Mouse (Mus musculus) intestine, embryonic 15.5 days (tissue): ENCODE results near the gene Syndig1. TPM values are rescaled to one million over a fixed set of nuclear protein-coding genes. Genes with fewer than 3 reads are reported as not detected.

Experiments
- ATAC-seq: fragments of 200-750 bp; cut with Nextera tagmentation; 2 replicates; pipeline ENCODE4 v1.8.0; 2017; ENCODE audit warnings: moderate TSS enrichment, moderate library complexity
- H3K27ac ChIP-seq: fragments of 300-500 bp; sonication (generic); 2 replicates; pipeline ENCODE4 v1.5.1; 2015; ENCODE audit warnings: mild to moderate bottlenecking, inconsistent platforms
- H3K27me3 ChIP-seq: fragments of 300-500 bp; sonication (generic); replicated peaks from 2 replicates; pipeline ENCODE4 v1.6.1; 2015; ENCODE audit warnings: inconsistent platforms
- H3K36me3 ChIP-seq: fragments of 300-500 bp; sonication (generic); 2 replicates; pipeline ENCODE4 v1.6.1; 2015; ENCODE audit warnings: inconsistent platforms
- H3K4me1 ChIP-seq: fragments of 300-500 bp; sonication (generic); replicated peaks from 2 replicates; pipeline ENCODE4 v1.6.1; 2015; ENCODE audit warnings: inconsistent platforms
- H3K4me2 ChIP-seq: fragments of 300-500 bp; sonication (generic); replicated peaks from 2 replicates; pipeline ENCODE4 v1.6.1; 2015; ENCODE audit warnings: mild to moderate bottlenecking, inconsistent platforms
- H3K4me3 ChIP-seq: fragments of 300-500 bp; sonication (generic); replicated peaks from 2 replicates; pipeline ENCODE4 v1.5.1; 2015; ENCODE audit warnings: inconsistent platforms
- H3K9ac ChIP-seq: fragments of 300-500 bp; sonication (generic); 2 replicates; pipeline ENCODE4 v1.6.1; 2015; ENCODE audit warnings: inconsistent platforms
- H3K9me3 ChIP-seq: fragments of 300-500 bp; sonication (generic); 2 replicates; pipeline ENCODE4 v1.6.1; 2016; ENCODE audit warnings: inconsistent platforms
- WGBS: fragments of 180-500 bp; shearing (Covaris S2); methylation state at CpG from one replicate; pipeline ENCODE4 v1.1.7; 2015; 5-methylcytosine and 5-hydroxymethylcytosine counted together
- polyA plus RNA-seq: library from polyadenylated mRNA; unstranded; fragments of >200 nt; fragmentation: Nextera tagmentation; extraction: Ambion mirVana; gene quantifications from 2 replicates; pipeline ENCODE4 v1.2.1, GENCODE M21; 2015

Syndig1 gene
- polyA plus RNA-seq, 1 experiment from 2014 or later = 7.2 TPM

DNA sequence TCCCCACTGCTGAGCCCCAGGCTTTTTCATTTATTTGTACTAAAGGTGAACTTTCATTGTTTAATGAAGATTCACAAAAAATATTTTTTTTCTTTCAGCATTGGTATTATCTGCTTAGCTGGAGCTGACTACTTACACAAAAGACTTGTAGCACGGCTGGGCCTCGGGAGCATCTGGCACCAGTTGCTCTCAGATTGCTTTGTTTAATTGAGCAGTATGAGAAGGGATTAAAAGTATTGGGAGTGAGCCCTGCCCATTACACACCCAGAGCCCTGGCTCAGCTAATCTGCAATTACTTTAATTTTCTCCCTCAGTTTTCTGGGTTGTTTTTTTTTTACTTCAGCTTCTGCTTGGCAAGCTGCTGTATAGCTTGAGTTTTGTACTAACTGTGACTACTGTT is 62.6 kb downstream of the Syndig1 start:
- ATAC-seq = no peak
- Histone ChIP-seq H3K4me2 (no peak overlapping the region), H3K9ac (no peak overlapping the region), H3K27ac (no peak overlapping the region), H3K27me3 (no peaks in the 10 kb centered on the region), H3K4me1 (no peaks in the 10 kb centered on the region), H3K9me3 (no peaks in the 10 kb centered on the region), H3K36me3 (no peaks in the 10 kb centered on the region), H3K4me3 (no peak overlapping the region)
- WGBS = 68% methylated on average over 2 of the region's 2 CpGs

DNA sequence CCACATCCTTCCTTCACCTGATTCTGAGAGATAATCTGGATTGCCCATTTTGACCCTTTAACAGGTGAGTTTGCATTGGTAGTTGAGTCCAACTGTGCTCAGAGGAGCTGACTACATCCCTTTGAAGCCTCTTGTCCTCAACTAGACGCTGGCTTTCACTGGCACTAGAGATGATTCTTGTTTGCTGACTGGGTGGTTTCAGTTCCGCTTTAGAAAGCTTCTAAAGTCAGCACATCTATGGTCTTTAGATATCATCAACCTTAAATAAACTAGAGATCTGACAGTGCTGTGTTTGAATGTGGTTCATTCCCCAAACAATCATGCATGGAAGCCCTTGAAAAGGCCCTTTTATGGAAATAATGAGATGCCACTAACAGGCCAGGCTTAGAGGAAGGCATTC is 67.3 kb downstream of the Syndig1 start:
- H3K27me3 ChIP-seq = no peaks in the 10 kb centered on the region
- H3K27ac ChIP-seq = no peak overlapping the region
- no peaks in the 10 kb centered on the region for H3K9me3 ChIP-seq
- no peak overlapping the region for H3K4me3 ChIP-seq
- no peak for ATAC-seq
- no peak overlapping the region for H3K9ac ChIP-seq
- 79% methylated on average over 2 of the region's 2 CpGs for WGBS
- no peak overlapping the region for H3K4me2 ChIP-seq
- no peaks in the 10 kb centered on the region for H3K4me1 ChIP-seq
- no peaks in the 10 kb centered on the region for H3K36me3 ChIP-seq

GRCm38 (mm10) chr2:149899615-149900014 is 70.6 kb downstream of the Syndig1 start:
- H3K4me1 ChIP-seq = no peaks in the 10 kb centered on the region
- no peak overlapping the region for H3K4me2 ChIP-seq
- ATAC-seq = no peak
- no peaks in the 10 kb centered on the region for H3K27me3 ChIP-seq
- H3K27ac ChIP-seq = no peak overlapping the region
- 86% methylated on average over 9 of the region's 9 CpGs for WGBS
- no peaks in the 10 kb centered on the region for H3K9me3 ChIP-seq
- no peak overlapping the region for H3K9ac ChIP-seq
- H3K36me3 ChIP-seq = no peaks in the 10 kb centered on the region
- H3K4me3 ChIP-seq = no peak overlapping the region

- Histone ChIP-seq H3K4me2 (no peak overlapping the region), H3K9me3 (no peaks in the 10 kb centered on the region), H3K27ac (no peak overlapping the region), H3K36me3 (no peaks in the 10 kb centered on the region), H3K4me3 (no peak overlapping the region), H3K4me1 (no peaks in the 10 kb centered on the region), H3K27me3 (no peaks in the 10 kb centered on the region), H3K9ac (no peak overlapping the region)
- WGBS = 86% methylated on average over 1 of the region's 1 CpGs
- no peak for ATAC-seq
Observed at GRCm38 (mm10) chr2:149900606-149901005, 71.6 kb downstream of the Syndig1 start.

GRCm38 (mm10) chr2:149904405-149904804 is 75.4 kb downstream of the Syndig1 start:
- no peak for ATAC-seq
- no peak overlapping the region for H3K4me2 ChIP-seq
- no peaks in the 10 kb centered on the region for H3K36me3 ChIP-seq
- no peak overlapping the region for H3K9ac ChIP-seq
- no peaks in the 10 kb centered on the region for H3K9me3 ChIP-seq
- H3K4me1 ChIP-seq = no peaks in the 10 kb centered on the region
- no peaks in the 10 kb centered on the region for H3K27me3 ChIP-seq
- no peak overlapping the region for H3K4me3 ChIP-seq
- 74% methylated on average over 1 of the region's 1 CpGs for WGBS
- no peak overlapping the region for H3K27ac ChIP-seq

- Histone ChIP-seq H3K27ac (no peak overlapping the region), H3K4me1 (no peaks in the 10 kb centered on the region), H3K4me3 (no peak overlapping the region), H3K27me3 (no peaks in the 10 kb centered on the region), H3K9ac (no peak overlapping the region), H3K9me3 (no peaks in the 10 kb centered on the region), H3K4me2 (no peak overlapping the region), H3K36me3 (no peaks in the 10 kb centered on the region)
- 86% methylated on average over 3 of the region's 3 CpGs for WGBS
- ATAC-seq = no peak
Observed at GRCm38 (mm10) chr2:149906694-149907093, 77.7 kb downstream of the Syndig1 start.

- no peak for ATAC-seq
- Histone ChIP-seq H3K27ac (no peak overlapping the region), H3K4me2 (no peak overlapping the region), H3K4me3 (no peak overlapping the region), H3K27me3 (no peaks in the 10 kb centered on the region), H3K4me1 (no peaks in the 10 kb centered on the region), H3K9ac (no peak overlapping the region), H3K36me3 (no peaks in the 10 kb centered on the region), H3K9me3 (no peaks in the 10 kb centered on the region)
- 87% methylated on average over 3 of the region's 3 CpGs for WGBS
Observed at GRCm38 (mm10) chr2:149917162-149917561, 88.2 kb downstream of the Syndig1 start.

DNA sequence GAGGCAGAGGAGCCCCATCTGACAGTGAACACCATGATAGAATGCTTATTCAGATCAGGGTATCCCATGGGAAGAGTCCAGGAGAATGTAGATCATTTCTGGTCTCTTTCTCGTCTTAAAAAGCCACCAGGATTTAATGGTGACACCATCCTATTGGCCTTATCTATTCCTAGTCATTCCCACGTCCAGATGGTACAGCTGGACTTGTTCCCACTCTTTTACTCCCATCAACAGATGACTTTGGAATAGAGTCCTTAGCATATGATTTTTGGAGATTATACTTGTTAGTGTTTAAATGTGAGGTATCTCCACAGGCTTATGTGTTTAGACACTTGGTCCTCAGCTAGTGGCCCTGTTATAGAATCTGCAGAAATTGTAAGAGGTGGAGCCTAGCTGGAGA is 94.5 kb downstream of the Syndig1 start:
- Histone ChIP-seq H3K27ac (no peak overlapping the region), H3K27me3 (no peaks in the 10 kb centered on the region), H3K4me3 (no peak overlapping the region), H3K4me1 (no peaks in the 10 kb centered on the region), H3K9ac (no peak overlapping the region), H3K36me3 (no peaks in the 10 kb centered on the region), H3K4me2 (no peak overlapping the region), H3K9me3 (no peaks in the 10 kb centered on the region)
- no peak for ATAC-seq
- WGBS = 65% methylated on average over 2 of the region's 2 CpGs

DNA sequence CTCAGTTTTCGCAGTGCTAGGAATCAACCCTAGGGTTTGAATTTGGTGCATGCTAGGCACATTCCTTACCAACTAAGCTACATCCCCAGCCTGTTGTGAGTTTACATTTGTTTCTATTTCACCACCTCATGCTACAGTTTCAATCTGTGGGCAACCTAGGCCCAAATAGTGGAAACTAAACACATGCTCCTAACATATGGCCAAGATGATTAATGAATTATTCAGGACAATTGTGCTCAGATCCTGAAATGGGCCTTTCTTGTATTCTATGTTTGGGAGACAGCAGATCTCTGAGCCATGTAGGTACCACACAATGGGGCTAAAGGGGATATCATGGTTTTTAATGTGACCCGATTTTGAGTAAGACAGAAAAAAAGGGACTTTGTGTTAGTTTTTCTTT is 96.9 kb downstream of the Syndig1 start:
- Histone ChIP-seq H3K27me3 (no peaks in the 10 kb centered on the region), H3K27ac (no peak overlapping the region), H3K9ac (no peak overlapping the region), H3K9me3 (no peaks in the 10 kb centered on the region), H3K4me2 (no peak overlapping the region), H3K4me1 (no peaks in the 10 kb centered on the region), H3K36me3 (no peaks in the 10 kb centered on the region), H3K4me3 (no peak overlapping the region)
- ATAC-seq = no peak
- 95% methylated on average over 2 of the region's 2 CpGs for WGBS

GRCm38 (mm10) chr2:149927001-149927400 is 98.0 kb downstream of the Syndig1 start:
- Histone ChIP-seq H3K36me3 (no peaks in the 10 kb centered on the region), H3K27me3 (no peaks in the 10 kb centered on the region), H3K9me3 (no peaks in the 10 kb centered on the region), H3K4me3 (no peak overlapping the region), H3K4me1 (no peaks in the 10 kb centered on the region), H3K9ac (no peak overlapping the region), H3K4me2 (no peak overlapping the region), H3K27ac (no peak overlapping the region)
- ATAC-seq = no peak

DNA sequence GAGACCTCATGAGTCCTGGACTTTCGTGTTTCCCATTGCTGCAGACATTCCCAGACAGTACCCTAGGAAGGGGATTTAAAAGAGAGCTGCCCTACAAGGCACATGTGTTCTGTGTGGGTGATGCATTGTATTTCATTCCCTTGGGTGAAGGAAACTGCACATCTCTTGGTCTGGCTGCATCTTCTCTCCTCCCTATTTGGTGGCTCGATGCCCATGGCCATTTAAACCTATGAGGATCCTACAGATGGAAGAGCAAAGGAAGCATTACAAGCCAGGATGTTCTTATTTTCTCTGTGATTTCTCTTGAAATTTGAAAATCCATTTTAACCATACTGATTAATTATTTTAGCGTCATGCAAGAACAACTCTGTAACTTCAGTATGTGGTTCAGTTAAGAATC is 98.5 kb downstream of the Syndig1 start:
- Histone ChIP-seq H3K4me1 (no peaks in the 10 kb centered on the region), H3K36me3 (no peaks in the 10 kb centered on the region), H3K9ac (no peak overlapping the region), H3K4me3 (no peak overlapping the region), H3K27ac (no peak overlapping the region), H3K4me2 (no peak overlapping the region), H3K27me3 (no peaks in the 10 kb centered on the region), H3K9me3 (no peaks in the 10 kb centered on the region)
- ATAC-seq = no peak
- WGBS = 89% methylated on average over 3 of the region's 3 CpGs

DNA sequence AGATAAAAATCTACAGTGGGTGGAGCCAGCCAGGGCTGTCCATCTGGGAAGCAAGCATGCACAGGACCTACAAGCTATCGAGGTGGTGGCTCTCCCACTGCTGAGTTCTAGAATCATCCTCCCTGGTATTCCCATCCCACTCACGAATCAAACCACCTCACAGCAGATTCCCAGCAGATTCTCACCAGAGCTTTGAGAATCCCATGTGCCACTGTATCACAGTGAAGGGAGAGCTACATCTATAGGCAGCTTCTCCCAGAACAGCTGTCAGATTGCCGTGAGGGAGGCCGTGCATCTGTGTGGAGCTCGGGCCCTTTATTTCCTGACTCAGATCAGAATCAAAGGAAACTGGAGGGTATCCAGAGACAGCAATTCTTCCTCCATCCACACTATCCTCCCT is 101.0 kb downstream of the Syndig1 start:
- 70% methylated on average over 5 of the region's 5 CpGs for WGBS
- H3K9ac ChIP-seq = no peak overlapping the region
- H3K4me2 ChIP-seq = no peak overlapping the region
- H3K4me3 ChIP-seq = no peak overlapping the region
- H3K27me3 ChIP-seq = no peaks in the 10 kb centered on the region
- H3K36me3 ChIP-seq = no peaks in the 10 kb centered on the region
- no peaks in the 10 kb centered on the region for H3K9me3 ChIP-seq
- no peak overlapping the region for H3K27ac ChIP-seq
- 0 out of 2 replicates have a peak, but pooled peaks cover 4% of the 10 kb centered on the region for H3K4me1 ChIP-seq
- ATAC-seq = no peak

GRCm38 (mm10) chr2:149931111-149931510 is 102.1 kb downstream of the Syndig1 start:
- H3K27me3 ChIP-seq = no peaks in the 10 kb centered on the region
- 0 out of 2 replicates have a peak, but pooled peaks cover 4% of the 10 kb centered on the region for H3K4me1 ChIP-seq
- ATAC-seq = no peak
- H3K36me3 ChIP-seq = no peaks in the 10 kb centered on the region
- no peak overlapping the region for H3K9ac ChIP-seq
- 72% methylated on average over 2 of the region's 2 CpGs for WGBS
- H3K4me2 ChIP-seq = no peak overlapping the region
- H3K4me3 ChIP-seq = no peak overlapping the region
- no peak overlapping the region for H3K27ac ChIP-seq
- no peaks in the 10 kb centered on the region for H3K9me3 ChIP-seq

- H3K4me1 ChIP-seq = 0 out of 2 replicates have a peak, but pooled peaks cover 4% of the 10 kb centered on the region
- ATAC-seq = no peak
- H3K4me3 ChIP-seq = no peak overlapping the region
- H3K27ac ChIP-seq = no peak overlapping the region
- H3K9me3 ChIP-seq = no peaks in the 10 kb centered on the region
- H3K36me3 ChIP-seq = no peaks in the 10 kb centered on the region
- no peak overlapping the region for H3K4me2 ChIP-seq
- no peaks in the 10 kb centered on the region for H3K27me3 ChIP-seq
- H3K9ac ChIP-seq = no peak overlapping the region
Observed at GRCm38 (mm10) chr2:149932095-149932494, 103.1 kb downstream of the Syndig1 start.
